Mouse (Mus musculus) right cerebral cortex, adult 18-20 months (tissue): ENCODE measurements at regions not wholly inside any gene's neighbourhood (a gene's known extent, or its start where the extent isn't known, plus 50 kb on each side); places are given as distances from the start of the nearest gene placed in this dataset.

Source experiments
- DNase-seq: peaks from one replicate; pipeline ENCODE4 v3.0.0; 2022; ENCODE audit warnings: mixed read lengths

GRCm38 (mm10) chr10:17619617-17620016, 103.4 kb upstream of the Cited2 start:
- DNase-seq = no peak

- DNase-seq = no peak
Observed at GRCm38 (mm10) chr10:17621703-17622385, 101.2 kb upstream of the Cited2 start.

GRCm38 (mm10) chr10:17622802-17623201, 100.2 kb upstream of the Cited2 start:
- no peak for DNase-seq

- no peak for DNase-seq
Observed at GRCm38 (mm10) chr10:17629709-17630108, 93.3 kb upstream of the Cited2 start.

GRCm38 (mm10) chr10:17630861-17631581, 92.0 kb upstream of the Cited2 start:
- no peak for DNase-seq

GRCm38 (mm10) chr10:17631817-17632216, 91.2 kb upstream of the Cited2 start:
- DNase-seq = no peak

- DNase-seq = no peak
Observed at GRCm38 (mm10) chr10:17632959-17633674, 89.9 kb upstream of the Cited2 start.

- DNase-seq = no peak
Observed at GRCm38 (mm10) chr10:17645363-17645762, 77.7 kb upstream of the Cited2 start.

GRCm38 (mm10) chr10:17646391-17646790, 76.6 kb upstream of the Cited2 start:
- DNase-seq = no peak

- no peak for DNase-seq
Observed at GRCm38 (mm10) chr10:17648077-17648476, 74.9 kb upstream of the Cited2 start.

GRCm38 (mm10) chr10:17650997-17651750, 71.8 kb upstream of the Cited2 start:
- DNase-seq = no peak

GRCm38 (mm10) chr10:17653325-17653724, 69.7 kb upstream of the Cited2 start:
- no peak for DNase-seq

- DNase-seq = no peak
Observed at GRCm38 (mm10) chr10:17653785-17654184, 69.2 kb upstream of the Cited2 start.

- DNase-seq = peak; percentile 7
Observed at GRCm38 (mm10) chr10:17654308-17654858, 68.6 kb upstream of the Cited2 start.

GRCm38 (mm10) chr10:17655459-17656051, 67.5 kb upstream of the Cited2 start:
- DNase-seq = no peak

- peak; percentile 7 for DNase-seq
Observed at GRCm38 (mm10) chr10:17656305-17656704, 66.7 kb upstream of the Cited2 start.

GRCm38 (mm10) chr10:17656872-17657482, 66.0 kb upstream of the Cited2 start:
- DNase-seq = no peak

GRCm38 (mm10) chr10:17659575-17659974, 63.4 kb upstream of the Cited2 start:
- DNase-seq = no peak

- no peak for DNase-seq
Observed at GRCm38 (mm10) chr10:17660836-17661452, 62.1 kb upstream of the Cited2 start.

GRCm38 (mm10) chr10:17666089-17666488, 56.9 kb upstream of the Cited2 start:
- DNase-seq = no peak

- DNase-seq = no peak
Observed at GRCm38 (mm10) chr10:17669401-17669800, 53.6 kb upstream of the Cited2 start.
